Mouse (Mus musculus): ENCODE measurements at regions not wholly inside any gene's neighbourhood (a gene's known extent, or its start where the extent isn't known, plus 50 kb on each side); places are given as distances from the start of the nearest gene placed in this dataset.

DNA sequence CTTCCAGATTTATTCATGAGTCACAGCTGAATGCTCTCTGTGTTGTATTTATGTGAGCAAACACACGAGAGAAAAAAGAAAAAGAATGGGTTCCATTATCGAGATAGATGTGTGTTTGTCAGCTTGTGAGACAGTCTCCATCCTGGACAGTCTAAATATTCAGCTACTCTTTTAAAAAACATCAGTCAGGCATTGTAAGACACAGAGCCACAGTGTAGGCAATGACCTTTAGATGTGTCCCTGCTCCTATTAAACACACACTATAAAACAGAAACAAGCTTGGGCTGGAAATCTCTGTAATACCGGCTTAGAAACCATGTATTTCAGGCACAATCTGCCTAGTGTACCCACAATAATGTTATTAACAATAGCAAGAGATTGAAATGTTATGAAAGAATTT, 442.6 kb downstream of the Tox3 start:
- TF ChIP-seq CTCF (IDR thresholded peaks at IDR 0.05; ENCODE audit: low read depth) (no peak), EP300 (IDR thresholded peaks at IDR 0.05; ENCODE audit: low read depth) (no peak)
